Mouse (Mus musculus) embryonic fibroblast, embryonic 13.5 days (primary cell): ENCODE data around the gene Snip1.
A peak's percentile ranks its signal among the peaks of the same experiment; 100 is the strongest.

Experiments
- CTCF ChIP-seq: IDR thresholded peaks from 2 replicates; pipeline ENCODE4 v1.5.1; 2011; ENCODE audit warnings: mild to moderate bottlenecking, control low read depth, low read length, moderate library complexity, borderline replicate concordance; ENCODE audit not compliant: insufficient read depth
- POLR2A ChIP-seq: IDR thresholded peaks from 2 replicates; pipeline ENCODE4 v1.6.1; 2011; ENCODE audit warnings: low read depth, mild to moderate bottlenecking, control low read depth, low read length, moderate library complexity

DNA sequence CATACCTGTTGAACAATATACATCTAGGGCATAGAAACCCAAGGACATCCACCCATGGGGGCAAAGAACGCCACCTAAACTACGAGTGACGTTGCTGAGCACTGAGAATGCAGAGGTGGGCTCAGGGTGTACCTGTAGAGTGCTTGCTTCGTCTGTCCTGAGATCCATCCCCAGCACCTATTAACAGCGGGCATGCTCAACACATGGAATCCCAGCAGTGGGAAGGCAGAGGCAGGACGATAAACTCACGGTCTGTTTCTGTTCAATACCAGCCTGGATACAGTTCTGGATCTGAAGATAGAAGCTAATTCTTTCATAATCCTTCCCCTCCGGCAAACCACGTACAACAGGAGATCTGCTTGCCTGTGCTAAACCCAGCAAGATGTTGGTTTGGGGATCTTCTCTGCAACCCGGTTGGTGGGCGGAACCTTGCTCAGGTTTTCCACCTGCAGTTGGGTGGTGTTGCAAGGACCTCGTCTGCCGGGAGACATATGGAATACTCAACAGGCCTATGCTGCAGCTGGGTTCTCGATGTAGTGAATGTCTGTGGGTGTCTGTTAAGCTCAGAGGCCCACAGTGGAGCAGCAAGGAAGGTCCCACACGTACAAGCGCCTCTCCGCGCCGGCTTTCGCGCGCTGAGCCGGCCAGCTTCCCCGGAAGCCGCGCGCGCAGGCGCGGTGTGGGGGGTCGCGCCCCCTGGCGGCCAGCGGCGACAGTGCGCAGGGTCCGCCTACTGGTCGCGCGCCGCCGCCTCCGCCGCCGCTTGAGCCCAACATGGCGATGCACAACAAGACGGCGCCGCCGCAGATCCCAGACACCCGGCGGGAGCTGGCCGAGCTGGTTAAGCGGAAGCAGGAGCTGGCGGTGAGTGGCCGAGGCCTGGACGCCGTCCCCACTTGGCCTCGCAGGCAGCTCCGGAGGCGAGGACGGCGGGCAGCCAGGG is 18.2 kb downstream of the Snip1 start, which contains the start of gene Meaf6:
- TF ChIP-seq CTCF (peak; percentile 63), POLR2A (peak; percentile 77)
